Mouse (Mus musculus) midbrain, embryonic 16.5 days (tissue): ENCODE data around the gene Cdkn2a. TPM values are rescaled to one million over a fixed set of nuclear protein-coding genes. Genes with fewer than 3 reads are reported as not detected.
A peak's percentile ranks its signal among the peaks of the same experiment; 100 is the strongest.

Experiments
- ATAC-seq: fragments of 200-750 bp; cut with Nextera tagmentation; 2 replicates; pipeline ENCODE4 v1.8.0; 2017; ENCODE audit warnings: moderate TSS enrichment
- H3K27ac ChIP-seq: fragments of 300-500 bp; sonication (generic); 2 replicates; pipeline ENCODE4 v1.5.1; 2014; ENCODE audit warnings: mild to moderate bottlenecking, low read length, mixed read lengths
- H3K27me3 ChIP-seq: fragments of 300-500 bp; sonication (generic); 2 replicates; pipeline ENCODE4 v1.6.1; 2014; ENCODE audit warnings: low read depth, low read length, mixed read lengths; ENCODE audit not compliant: control insufficient read depth, insufficient read depth
- H3K36me3 ChIP-seq: fragments of 300-500 bp; sonication (generic); 2 replicates; pipeline ENCODE4 v1.6.1; 2014; ENCODE audit warnings: mild to moderate bottlenecking, low read length, moderate library complexity, mixed read lengths; ENCODE audit not compliant: control insufficient read depth, insufficient read depth
- H3K4me1 ChIP-seq: fragments of 300-500 bp; sonication (generic); 2 replicates; pipeline ENCODE4 v1.6.1; 2014; ENCODE audit warnings: mild to moderate bottlenecking, low read length, mixed read lengths; ENCODE audit not compliant: control insufficient read depth, insufficient read depth
- H3K4me2 ChIP-seq: fragments of 300-500 bp; sonication (generic); 2 replicates; pipeline ENCODE4 v1.6.1; 2014; ENCODE audit warnings: mild to moderate bottlenecking, low read length, mixed read lengths
- H3K4me3 ChIP-seq: fragments of 300-500 bp; sonication (generic); 2 replicates; pipeline ENCODE4 v1.5.1; 2014; ENCODE audit warnings: low read depth, mild to moderate bottlenecking, low read length, moderate library complexity, mixed read lengths
- H3K9ac ChIP-seq: fragments of 300-500 bp; sonication (generic); 2 replicates; pipeline ENCODE4 v1.6.1; 2014; ENCODE audit warnings: low read depth, low read length, mixed read lengths
- H3K9me3 ChIP-seq: fragments of 300-500 bp; sonication (generic); replicated peaks from 2 replicates; pipeline ENCODE4 v1.6.1; 2014; ENCODE audit warnings: mild to moderate bottlenecking, low read length, mixed read lengths; ENCODE audit not compliant: control insufficient read depth, poor library complexity, severe bottlenecking
- WGBS: fragments of 180-500 bp; shearing (Covaris S2); extraction: QIAGEN DNeasy Blood & Tissue Kit; methylation state at CpG from one replicate; pipeline ENCODE4 v1.1.7; 2014; 5-methylcytosine and 5-hydroxymethylcytosine counted together
- polyA plus RNA-seq: library from polyadenylated mRNA; unstranded; fragments of >200 nt; fragmentation: Nextera tagmentation; extraction: Ambion mirVana; gene quantifications from 2 replicates; pipeline ENCODE4 v1.2.1, GENCODE M21; 2015

Gene Cdkn2a
- not detected in 2 replicates for polyA plus RNA-seq

- peaks cover 68% of the 10 kb centered on the region for H3K27me3 ChIP-seq
- peaks cover 13% of the 10 kb centered on the region for H3K4me1 ChIP-seq
- H3K4me3 ChIP-seq = peak within 1 kb of the TSS; percentile 54
- H3K36me3 ChIP-seq = no peaks in the 10 kb centered on the region
- peak within 1 kb of the TSS; percentile 95 for H3K4me2 ChIP-seq
- H3K9ac ChIP-seq = peak within 1 kb of the TSS; percentile 38
- peak; percentile 88 for ATAC-seq
- under 1% methylated on average over 99 of the region's 117 CpGs for WGBS
- H3K9me3 ChIP-seq = no peaks in the 10 kb centered on the region
- no peak within 1 kb of the TSS for H3K27ac ChIP-seq
Observed at GRCm38 (mm10) chr4:89294486-89295440, at the start of gene Cdkn2a. Gene Cdkn2a, minus strand, starts transcription at chr4:89294653.

- Histone ChIP-seq H3K27me3 (peaks cover 46% of the 10 kb centered on the region), H3K4me1 (peaks cover 6% of the 10 kb centered on the region; the same call in 1 of the 2 replicates), H3K27ac (no peak overlapping the region), H3K9ac (no peak overlapping the region), H3K4me2 (no peak overlapping the region), H3K9me3 (no peaks in the 10 kb centered on the region), H3K36me3 (no peaks in the 10 kb centered on the region), H3K4me3 (no peak overlapping the region)
- no peak for ATAC-seq
- 18% methylated on average over 13 of the region's 13 CpGs for WGBS
Observed at GRCm38 (mm10) chr4:89313461-89313860, 19.0 kb upstream of the Cdkn2a start.

GRCm38 (mm10) chr4:89310491-89311254 lies 16.2 kb upstream of the Cdkn2a start, which contains the start of gene Cdkn2b:
Gene Cdkn2b, minus strand, starts transcription at chr4:89311039.
- peak; percentile 88 for ATAC-seq
- Histone ChIP-seq H3K4me1 (peaks cover 6% of the 10 kb centered on the region; the same call in 1 of the 2 replicates), H3K9me3 (no peaks in the 10 kb centered on the region; the same call in 1 of the 2 replicates), H3K4me3 (peak within 1 kb of the TSS; percentile 34), H3K9ac (peak within 1 kb of the TSS; percentile 36; the same call in 1 of the 2 replicates), H3K4me2 (peak within 1 kb of the TSS; percentile 55), H3K36me3 (no peaks in the 10 kb centered on the region), H3K27me3 (peaks cover 69% of the 10 kb centered on the region), H3K27ac (no peak within 1 kb of the TSS)
- WGBS = under 1% methylated on average over 61 of the region's 61 CpGs

GRCm38 (mm10) chr4:89309996-89310395 lies 15.5 kb upstream of the Cdkn2a start:
- H3K4me2 ChIP-seq = peak overlapping the region; percentile 55; the same call in 1 of the 2 replicates
- H3K9me3 ChIP-seq = no peaks in the 10 kb centered on the region; the same call in 1 of the 2 replicates
- no peak overlapping the region for H3K27ac ChIP-seq
- H3K27me3 ChIP-seq = peaks cover 74% of the 10 kb centered on the region
- H3K36me3 ChIP-seq = no peaks in the 10 kb centered on the region
- H3K9ac ChIP-seq = no peak overlapping the region
- H3K4me3 ChIP-seq = no peak overlapping the region
- no peak for ATAC-seq
- WGBS = 2% methylated on average over 11 of the region's 11 CpGs
- peaks cover 6% of the 10 kb centered on the region; the same call in 1 of the 2 replicates for H3K4me1 ChIP-seq

GRCm38 (mm10) chr4:89308001-89308400 lies 13.5 kb upstream of the Cdkn2a start:
- ATAC-seq = no peak
- no peak overlapping the region for H3K9ac ChIP-seq
- peaks cover 78% of the 10 kb centered on the region for H3K27me3 ChIP-seq
- no peak overlapping the region for H3K27ac ChIP-seq
- peaks cover 6% of the 10 kb centered on the region; the same call in 1 of the 2 replicates for H3K4me1 ChIP-seq
- 5% methylated on average over 3 of the region's 3 CpGs for WGBS
- no peak overlapping the region for H3K4me3 ChIP-seq
- no peaks in the 10 kb centered on the region; the same call in 1 of the 2 replicates for H3K9me3 ChIP-seq
- no peak overlapping the region for H3K4me2 ChIP-seq
- H3K36me3 ChIP-seq = no peaks in the 10 kb centered on the region

- H3K4me3 ChIP-seq = no peak overlapping the region
- peaks cover 6% of the 10 kb centered on the region; the same call in 1 of the 2 replicates for H3K4me1 ChIP-seq
- H3K36me3 ChIP-seq = no peaks in the 10 kb centered on the region
- H3K4me2 ChIP-seq = no peak overlapping the region
- no peak overlapping the region for H3K9ac ChIP-seq
- no peaks in the 10 kb centered on the region; the same call in 1 of the 2 replicates for H3K9me3 ChIP-seq
- H3K27me3 ChIP-seq = peaks cover 78% of the 10 kb centered on the region
- ATAC-seq = no peak
- H3K27ac ChIP-seq = no peak overlapping the region
- 1% methylated on average over 24 of the region's 25 CpGs for WGBS
Observed at GRCm38 (mm10) chr4:89306798-89307365, 12.4 kb upstream of the Cdkn2a start.

GRCm38 (mm10) chr4:89305691-89306090 lies 11.2 kb upstream of the Cdkn2a start:
- Histone ChIP-seq H3K27ac (no peak overlapping the region), H3K36me3 (no peaks in the 10 kb centered on the region), H3K4me1 (peaks cover 3% of the 10 kb centered on the region; the same call in 1 of the 2 replicates), H3K27me3 (peaks cover 73% of the 10 kb centered on the region), H3K4me2 (no peak overlapping the region), H3K9me3 (no peaks in the 10 kb centered on the region; the same call in 1 of the 2 replicates), H3K9ac (no peak overlapping the region), H3K4me3 (no peak overlapping the region)
- no peak for ATAC-seq
- 3% methylated on average over 3 of the region's 3 CpGs for WGBS

GRCm38 (mm10) chr4:89303281-89303995 lies 9.0 kb upstream of the Cdkn2a start:
- Histone ChIP-seq H3K9ac (no peak overlapping the region), H3K4me3 (no peak overlapping the region), H3K27ac (no peak overlapping the region), H3K27me3 (peaks cover 80% of the 10 kb centered on the region), H3K4me2 (no peak overlapping the region), H3K36me3 (no peaks in the 10 kb centered on the region), H3K9me3 (no peaks in the 10 kb centered on the region; the same call in 1 of the 2 replicates), H3K4me1 (no peaks in the 10 kb centered on the region)
- ATAC-seq = no peak
- WGBS = under 1% methylated on average over 14 of the region's 14 CpGs
